8 mouse cellular contexts compared by ENCODE assay signal in the genomic region with DNA sequence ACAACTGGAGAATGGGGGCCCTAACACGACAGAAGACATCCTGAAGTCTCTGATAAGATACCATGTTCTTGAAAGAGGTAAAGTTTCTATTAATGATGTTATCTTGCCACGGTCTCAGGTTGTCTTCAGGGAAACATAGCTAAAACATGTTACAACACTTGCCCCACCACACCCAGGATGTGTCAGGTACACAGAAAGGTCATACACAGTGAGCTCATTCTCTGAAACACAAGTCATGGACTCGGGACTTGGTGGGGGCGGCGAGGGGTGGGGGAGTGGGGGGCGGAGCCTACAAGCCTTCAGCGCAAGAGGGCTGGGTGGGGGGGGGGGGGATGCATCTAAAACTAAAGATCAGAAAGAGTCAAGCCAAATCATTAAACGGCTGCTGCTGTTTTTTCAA. TPM values are rescaled to one million over a fixed set of nuclear protein-coding genes. Genes with fewer than 3 reads are reported as not detected.
DNase-seq lines count a peak whose midpoint lies in the region; ATAC-seq lines count a peak whose summit lies in the region.

No protein-coding gene starts in this region.

- H3K27me3 ChIP-seq in heart, embryonic 16.5 days (ENCODE audit: control insufficient read depth, insufficient read depth, low read length), result no peaks in the 10 kb centered on the region
- no peaks in the 10 kb centered on the region for H3K27me3 ChIP-seq in liver, embryonic 13.5 days
- H3K27me3 ChIP-seq in neural tube, embryonic 12.5 days (replicated peaks), result no peaks in the 10 kb centered on the region

- WGBS in heart, embryonic 16.5 days, result 4% methylated on average over 8 of the region's 8 CpGs
- under 1% methylated on average over 8 of the region's 8 CpGs for WGBS in liver, embryonic 13.5 days (ENCODE audit: insufficient replicate concordance)
- 15% methylated on average over 8 of the region's 8 CpGs for whole genome bisulfite sequencing in neural tube, embryonic 12.5 days

- H3K9me3 ChIP-seq in heart, embryonic 16.5 days (replicated peaks; ENCODE audit: control insufficient read depth, low read length), result no peaks in the 10 kb centered on the region
- H3K9me3 ChIP-seq in liver, embryonic 13.5 days (replicated peaks), result no peaks in the 10 kb centered on the region
- no peaks in the 10 kb centered on the region for H3K9me3 ChIP-seq in neural tube, embryonic 12.5 days

- no peaks in the 10 kb centered on the region for H3K36me3 ChIP-seq in heart, embryonic 16.5 days (ENCODE audit: control insufficient read depth, insufficient read depth)
- peaks cover 7% of the 10 kb centered on the region for H3K36me3 ChIP-seq in liver, embryonic 13.5 days
- H3K36me3 ChIP-seq in neural tube, embryonic 12.5 days, result no peaks in the 10 kb centered on the region

- ATAC-seq in heart, embryonic 16.5 days (replicated peaks; ENCODE audit: extremely low read depth, insufficient read depth, low FRiP score), result peak; percentile 68
- ATAC-seq in liver, embryonic 13.5 days (ENCODE audit: low read depth), result peak; percentile 54
- ATAC-seq in neural tube, embryonic 12.5 days (ENCODE audit: low FRiP score, low read depth), result peak; percentile 64

- DNase-seq in lung, adult 18-20 months, result peak; percentile 6 to 30
- no peak for DNase-seq in lung, postnatal 14 days
- peak; percentile 16 for DNase-seq in embryo, embryonic 10 days (ENCODE audit: low spot score)
- DNase-seq in liver, embryonic 13.5 days, result peak; percentile 9
- DNase-seq in layer of hippocampus, postnatal 36 days, result no peak
- no peak for DNase-seq in cerebellum, adult 9-10 months

- peaks cover 5% of the 10 kb centered on the region; the same call in 1 of the 2 replicates for H3K4me1 ChIP-seq in heart, embryonic 16.5 days (ENCODE audit: control insufficient read depth, insufficient read depth, low read length)
- H3K4me1 ChIP-seq in liver, embryonic 13.5 days (replicated peaks), result peaks cover 42% of the 10 kb centered on the region
- no peaks in the 10 kb centered on the region for H3K4me1 ChIP-seq in neural tube, embryonic 12.5 days

- peak overlapping the region; percentile 91 for H3K27ac ChIP-seq in heart, embryonic 16.5 days (ENCODE audit: low read length)
- peak overlapping the region; percentile 98 for H3K27ac ChIP-seq in liver, embryonic 13.5 days
- no peak overlapping the region for H3K27ac ChIP-seq in neural tube, embryonic 12.5 days

- H3K4me3 ChIP-seq in heart, embryonic 16.5 days (ENCODE audit: low read length), result peak overlapping the region; percentile 63
- peak overlapping the region; percentile 74 for H3K4me3 ChIP-seq in liver, embryonic 13.5 days (replicated peaks)
- peak overlapping the region; percentile 32 for H3K4me3 ChIP-seq in neural tube, embryonic 12.5 days

- H3K9ac ChIP-seq in heart, embryonic 16.5 days (ENCODE audit: low read length), result peak overlapping the region; percentile 72
- H3K9ac ChIP-seq in liver, embryonic 13.5 days, result peak overlapping the region; percentile 84
- H3K9ac ChIP-seq in neural tube, embryonic 12.5 days, result no peak overlapping the region

- peak overlapping the region; percentile 62 for H3K4me2 ChIP-seq in heart, embryonic 16.5 days (ENCODE audit: low read depth, low read length)
- peak overlapping the region; percentile 75 for H3K4me2 ChIP-seq in liver, embryonic 13.5 days
- peak overlapping the region; percentile 60 for H3K4me2 ChIP-seq in neural tube, embryonic 12.5 days (replicated peaks)

RNA-seq across cellular contexts. Expression of gene Cast, which starts 38.7 kb away (rescaled TPM):
- 58.3 and 62.8 TPM in 2 replicates for polyA plus RNA-seq in heart, embryonic 16.5 days (2015; fragmentation: Nextera tagmentation; extraction: Ambion mirVana)
- 34.1 and 44.3 TPM in 2 replicates for polyA plus RNA-seq in liver, embryonic 13.5 days (2015; fragmentation: Nextera tagmentation; extraction: Ambion mirVana)
- 14.4 and 18.2 TPM in 2 replicates for polyA plus RNA-seq in neural tube, embryonic 12.5 days (2016; fragmentation: Nextera tagmentation; extraction: Ambion mirVana)
- 1 to 10 TPM; 4.6 to 5.0 TPM for total RNA-seq in layer of hippocampus, postnatal 36 days (2021)

Comparison
In these comparisons a context has a peak if more than half of its experiments do, and no peak if none do; other contexts are left out.
1. DNase-seq: peak in lung, adult 18-20 months (2 of 2), embryo, embryonic 10 days (single experiment) and liver, embryonic 13.5 days (single experiment); none in lung, postnatal 14 days (single experiment), layer of hippocampus, postnatal 36 days (0 of 2) and cerebellum, adult 9-10 months (single experiment).
2. Peak in every context shown above with its lines, with median percentiles within 50 percentile points of each other: ATAC-seq, H3K4me2 ChIP-seq and H3K4me3 ChIP-seq.